Mouse (Mus musculus) bone marrow, adult 2 months (tissue): ENCODE results near the gene Aox2. TPM values are rescaled to one million over a fixed set of nuclear protein-coding genes. Genes with fewer than 3 reads are reported as not detected.

ENCODE experiments used
- H3K27ac ChIP-seq: fragments of 200-500 bp; 2 replicates; pipeline ENCODE4 v1.5.1; 2012; ENCODE audit warnings: low read depth, mild to moderate bottlenecking, control low read depth, inconsistent platforms, low read length; ENCODE audit not compliant: control insufficient read depth, poor library complexity, insufficient read depth
- H3K4me1 ChIP-seq: fragments of 200-500 bp; 2 replicates; pipeline ENCODE4 v1.6.1; 2011; ENCODE audit warnings: low read length; ENCODE audit not compliant: control insufficient read depth, insufficient read depth
- H3K4me3 ChIP-seq: fragments of 200-500 bp; replicated peaks from 2 replicates; pipeline ENCODE3; 2011; ENCODE audit warnings: mild to moderate bottlenecking, low read depth, low read length, control low read depth; ENCODE audit not compliant: control insufficient read depth
- CTCF ChIP-seq: fragments of 200-500 bp; IDR thresholded peaks from 2 replicates; pipeline ENCODE4 v1.5.1; 2011; ENCODE audit warnings: low read length, control low read depth; ENCODE audit not compliant: control insufficient read depth, insufficient read depth
- POLR2A ChIP-seq: fragments of 200-500 bp; IDR thresholded peaks from 2 replicates; pipeline ENCODE4 v1.6.1; 2011; ENCODE audit warnings: low read depth, mild to moderate bottlenecking, control low read depth, low read length, borderline replicate concordance; ENCODE audit not compliant: control insufficient read depth
- WGBS: fragments of 180-500 bp; shearing (Covaris S2); methylation state at CpG from one replicate; pipeline ENCODE4 v1.1.7; 2018; 5-methylcytosine and 5-hydroxymethylcytosine counted together
- polyA plus RNA-seq: library from polyadenylated mRNA; stranded (reverse); fragments of >200 nt; gene quantifications from 2 replicates; pipeline ENCODE4 v1.2.4, GENCODE M21; 2011; ENCODE audit warnings: low replicate concordance; ENCODE audit not compliant: missing spikeins, insufficient read depth, insufficient read length

The Aox2 gene
- polyA plus RNA-seq, 1 experiment = not detected

DNA sequence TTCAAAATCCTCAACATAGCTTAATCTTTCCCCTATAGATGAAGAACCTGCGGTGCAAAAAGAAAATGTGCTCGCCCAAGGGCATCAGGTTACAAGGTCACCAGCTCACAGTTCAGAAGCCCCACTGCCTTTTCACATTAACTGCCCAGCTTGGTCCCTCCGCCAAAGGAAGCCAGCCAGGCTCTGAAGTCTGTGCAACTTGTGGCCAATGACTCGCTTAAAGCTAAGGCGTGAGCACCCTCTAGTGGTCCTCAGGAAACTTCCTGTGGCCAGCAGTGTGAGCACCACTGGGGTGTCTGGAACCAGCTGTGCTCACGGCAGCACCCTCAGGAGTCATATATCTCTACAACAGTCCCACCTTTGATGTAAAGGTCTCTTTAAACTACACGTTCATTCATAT, 18.2 kb downstream of the Aox2 start:
- Histone ChIP-seq H3K27ac (no peak overlapping the region), H3K4me1 (no peaks in the 10 kb centered on the region; the same call in 1 of the 2 replicates), H3K4me3 (no peak overlapping the region)
- TF ChIP-seq POLR2A (no peak), CTCF (peak; percentile 84)
- WGBS = 12% methylated on average over 7 of the region's 7 CpGs

DNA sequence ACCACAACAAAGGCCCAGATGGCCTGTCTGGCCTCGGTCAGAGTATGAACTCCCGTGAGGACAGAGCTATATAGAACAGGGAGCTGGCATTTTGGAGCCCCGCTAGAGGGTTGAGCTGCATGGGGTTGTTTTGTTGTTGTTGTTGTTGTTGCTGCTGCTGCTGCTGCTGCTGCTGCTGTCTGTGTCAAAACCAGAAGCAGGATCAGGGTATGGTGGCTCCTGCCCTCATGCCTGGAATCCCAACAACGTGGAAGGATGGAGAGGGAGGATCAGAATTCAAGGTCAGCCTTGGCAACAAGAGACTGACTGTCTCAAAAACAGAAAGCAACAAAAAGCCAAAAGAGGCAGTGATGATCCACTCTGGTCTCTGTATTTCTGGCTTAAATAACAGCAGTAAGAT, 18.7 kb downstream of the Aox2 start:
- TF ChIP-seq CTCF (no peak), POLR2A (no peak)
- Histone ChIP-seq H3K4me1 (no peaks in the 10 kb centered on the region; the same call in 1 of the 2 replicates), H3K27ac (no peak overlapping the region), H3K4me3 (no peak overlapping the region)
- WGBS = 71% methylated on average over 4 of the region's 4 CpGs

DNA sequence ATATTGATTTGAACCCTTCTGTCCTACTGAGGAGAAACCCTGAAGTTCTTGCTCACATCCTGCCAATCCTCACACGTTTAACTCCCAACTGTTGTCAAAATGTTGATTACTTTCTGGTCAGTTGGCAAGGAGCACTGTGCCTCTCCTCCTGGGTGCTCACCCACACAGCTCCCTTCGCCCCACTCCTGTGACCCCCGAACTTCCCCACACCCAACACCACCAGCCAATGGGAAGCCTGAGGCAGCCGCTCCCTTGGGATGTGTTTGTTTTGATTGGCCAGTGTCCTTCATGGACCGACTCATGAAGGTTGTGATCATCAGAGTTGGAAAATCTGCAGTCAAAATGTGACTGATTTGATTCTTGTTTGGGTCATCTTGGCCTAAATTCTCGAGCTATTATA, 20.2 kb downstream of the Aox2 start:
- 74% methylated on average over 6 of the region's 6 CpGs for WGBS
- no peak overlapping the region for H3K27ac ChIP-seq
- peaks cover 4% of the 10 kb centered on the region for H3K4me1 ChIP-seq
- H3K4me3 ChIP-seq = no peak overlapping the region
- TF ChIP-seq CTCF (no peak), POLR2A (no peak)

- 67% methylated on average over 7 of the region's 7 CpGs for WGBS
- TF ChIP-seq POLR2A = no peak
- TF ChIP-seq CTCF = no peak
- H3K4me3 ChIP-seq = no peak overlapping the region
Observed at GRCm38 (mm10) chr1:58301073-58301472, 22.9 kb downstream of the Aox2 start.

GRCm38 (mm10) chr1:58302015-58302414, 23.9 kb downstream of the Aox2 start:
- Histone ChIP-seq H3K27ac (no peak overlapping the region), H3K4me3 (no peak overlapping the region), H3K4me1 (peaks cover 7% of the 10 kb centered on the region)
- TF ChIP-seq CTCF (no peak), POLR2A (no peak)
- 74% methylated on average over 6 of the region's 6 CpGs for WGBS

More at GRCm38 (mm10) chr1:58301073-58301472, 22.9 kb downstream of the Aox2 start:
- Histone ChIP-seq H3K4me1 (peaks cover 7% of the 10 kb centered on the region), H3K27ac (no peak overlapping the region)

GRCm38 (mm10) chr1:58303009-58303408, 24.9 kb downstream of the Aox2 start:
- TF ChIP-seq POLR2A (no peak), CTCF (no peak)
- H3K4me3 ChIP-seq = no peak overlapping the region
- peak overlapping the region; percentile 60 for H3K27ac ChIP-seq
- 58% methylated on average over 6 of the region's 6 CpGs for WGBS
- H3K4me1 ChIP-seq = peaks cover 7% of the 10 kb centered on the region

DNA sequence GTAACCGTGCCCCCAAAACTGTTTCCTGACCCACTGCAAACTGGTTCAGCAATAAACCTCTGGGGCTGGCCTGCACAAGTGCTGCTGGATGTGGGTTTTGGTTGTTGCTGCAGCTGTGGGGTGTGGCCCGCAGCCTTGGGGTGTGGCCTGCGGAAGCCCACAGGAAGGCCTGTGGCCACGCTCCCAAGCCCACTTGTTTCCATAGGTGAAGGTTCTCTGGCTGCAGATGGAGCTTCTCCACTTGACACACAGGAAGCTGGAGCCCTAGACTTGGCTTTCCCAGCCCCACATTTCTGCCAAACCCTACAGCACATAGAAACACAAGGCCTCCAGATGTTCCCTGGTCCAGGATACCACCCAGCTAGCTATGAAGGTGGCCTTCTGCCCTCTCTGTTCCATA, 25.6 kb downstream of the Aox2 start:
- H3K4me3 ChIP-seq = no peak overlapping the region
- H3K27ac ChIP-seq = peak overlapping the region; percentile 60
- H3K4me1 ChIP-seq = peaks cover 7% of the 10 kb centered on the region
- no peak for TF ChIP-seq POLR2A
- no peak for TF ChIP-seq CTCF
- WGBS = 4% methylated on average over 4 of the region's 4 CpGs

DNA sequence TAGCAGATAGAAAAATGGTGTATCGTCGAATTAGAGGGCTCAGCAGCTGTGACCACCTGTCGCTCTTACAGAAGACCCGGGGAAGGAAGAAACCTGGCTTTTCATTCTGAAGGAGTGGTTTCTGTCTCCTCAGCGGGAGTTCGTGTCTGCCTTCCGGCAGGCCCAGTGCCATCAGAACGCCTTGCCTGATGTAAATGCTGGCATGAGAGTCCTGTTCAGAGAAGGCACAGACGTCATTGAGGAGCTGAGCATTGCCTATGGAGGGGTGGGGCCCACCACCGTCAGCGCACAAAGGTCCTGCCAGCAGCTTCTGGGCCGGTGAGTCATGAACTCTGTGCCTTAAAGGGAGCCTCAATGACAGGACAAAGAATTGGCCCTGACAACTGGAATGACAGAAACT, 26.2 kb downstream of the Aox2 start:
- Histone ChIP-seq H3K4me3 (no peak overlapping the region), H3K27ac (peak overlapping the region; percentile 19; the same call in 1 of the 2 replicates), H3K4me1 (peaks cover 7% of the 10 kb centered on the region)
- 44% methylated on average over 12 of the region's 12 CpGs for WGBS
- TF ChIP-seq POLR2A (no peak), CTCF (no peak)

DNA sequence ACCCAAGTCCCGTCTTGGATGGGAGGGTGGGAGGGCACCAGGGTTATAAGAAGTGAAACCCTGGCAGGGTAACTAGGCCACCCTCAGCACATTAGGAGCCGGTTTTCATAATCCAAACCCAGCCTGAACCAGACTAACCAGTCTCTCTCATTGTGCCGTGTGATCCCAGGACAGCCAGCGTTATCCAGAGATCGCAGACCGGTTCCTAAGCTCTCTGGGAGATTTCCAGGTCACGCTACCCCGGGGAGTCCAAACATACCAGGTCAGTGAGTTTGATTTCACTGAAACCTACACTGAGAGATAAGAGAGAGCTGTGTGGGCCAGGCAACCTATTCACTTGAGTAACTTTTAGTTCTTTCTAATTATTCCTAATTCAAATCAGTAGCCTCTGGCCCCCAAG, 29.1 kb downstream of the Aox2 start:
- Histone ChIP-seq H3K27ac (no peak overlapping the region), H3K4me3 (no peak overlapping the region), H3K4me1 (peaks cover 7% of the 10 kb centered on the region)
- WGBS = 82% methylated on average over 8 of the region's 8 CpGs
- TF ChIP-seq CTCF (no peak), POLR2A (no peak)
